Mouse (Mus musculus): ENCODE data around the gene Ctsa. TPM values are rescaled to one million over a fixed set of nuclear protein-coding genes. Genes with fewer than 3 reads are reported as not detected.
"Not testable (repeated sequence)": the region's sequence is repeated elsewhere in the genome, so short reads cannot be mapped to it uniquely, and the experiment has no call there.

Gene Ctsa
- polyA plus RNA-seq, 1 experiment from 2014 or later: 418 TPM

DNA sequence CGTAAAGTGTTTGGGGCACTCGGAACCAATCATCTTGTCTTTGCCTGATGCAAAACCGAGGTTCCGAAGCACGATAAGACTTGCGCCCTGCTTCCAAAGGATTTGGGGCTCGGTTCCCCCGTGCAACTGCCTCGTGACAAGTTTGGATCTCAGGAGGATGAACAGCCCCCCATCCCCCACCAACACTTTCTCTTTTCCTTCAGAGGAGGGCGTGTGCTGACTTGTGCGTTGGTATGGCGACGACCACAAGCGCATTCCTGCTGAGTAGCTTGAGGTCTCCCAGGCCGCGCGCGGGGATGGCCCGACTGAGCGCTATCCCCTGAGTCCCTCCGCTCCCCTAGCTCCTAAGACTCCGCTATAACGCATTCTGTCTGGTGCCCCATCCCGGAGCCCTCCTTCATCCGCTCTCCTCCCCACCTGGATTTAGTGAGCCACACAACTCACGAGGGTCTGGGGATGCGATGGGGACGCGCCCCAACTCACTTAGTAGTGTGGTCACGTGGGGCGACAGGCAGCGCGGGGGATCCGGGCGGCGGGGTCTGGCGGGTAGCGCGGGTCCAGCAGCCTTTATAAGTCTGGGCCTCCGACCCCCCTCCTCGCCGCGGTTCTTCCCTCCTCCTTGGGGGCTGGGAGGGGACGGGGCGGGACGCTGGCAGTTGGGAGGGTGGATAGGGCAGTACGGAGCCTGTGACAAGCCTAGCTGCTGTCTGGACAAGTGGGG lies 24.6 kb downstream of the Ctsa start, which contains the start of gene Pltp:
Pltp (minus strand) TSS at position 611 of the 721 bp plus-strand sequence.
- peaks cover 34% of the 10 kb centered on the region for H3K4me1 ChIP-seq (ENCODE audit: control insufficient read depth, insufficient read depth, low read length)
- no peak within 1 kb of the TSS; the same call in 1 of the 2 replicates for H3K27ac ChIP-seq (ENCODE audit: low read length)
- peak within 1 kb of the TSS; percentile 96 for H3K4me2 ChIP-seq (ENCODE audit: low read depth, low read length)
- peak within 1 kb of the TSS; percentile 57 for H3K4me3 ChIP-seq (ENCODE audit: low read length)
- H3K36me3 ChIP-seq (ENCODE audit: control insufficient read depth, insufficient read depth, low read length): no peaks in the 10 kb centered on the region
- H3K9ac ChIP-seq (ENCODE audit: low read depth, low read length): peak within 1 kb of the TSS; percentile 72
- no peaks in the 10 kb centered on the region for H3K9me3 ChIP-seq (ENCODE audit: control insufficient read depth, low read length)
- H3K27me3 ChIP-seq (replicated peaks; ENCODE audit: control insufficient read depth, insufficient read depth, low read length): peaks cover 17% of the 10 kb centered on the region
- WGBS: under 1% methylated on average over 46 of the region's 47 CpGs
- ATAC-seq: peak; percentile 38; the same call in 1 of the 2 replicates

DNA sequence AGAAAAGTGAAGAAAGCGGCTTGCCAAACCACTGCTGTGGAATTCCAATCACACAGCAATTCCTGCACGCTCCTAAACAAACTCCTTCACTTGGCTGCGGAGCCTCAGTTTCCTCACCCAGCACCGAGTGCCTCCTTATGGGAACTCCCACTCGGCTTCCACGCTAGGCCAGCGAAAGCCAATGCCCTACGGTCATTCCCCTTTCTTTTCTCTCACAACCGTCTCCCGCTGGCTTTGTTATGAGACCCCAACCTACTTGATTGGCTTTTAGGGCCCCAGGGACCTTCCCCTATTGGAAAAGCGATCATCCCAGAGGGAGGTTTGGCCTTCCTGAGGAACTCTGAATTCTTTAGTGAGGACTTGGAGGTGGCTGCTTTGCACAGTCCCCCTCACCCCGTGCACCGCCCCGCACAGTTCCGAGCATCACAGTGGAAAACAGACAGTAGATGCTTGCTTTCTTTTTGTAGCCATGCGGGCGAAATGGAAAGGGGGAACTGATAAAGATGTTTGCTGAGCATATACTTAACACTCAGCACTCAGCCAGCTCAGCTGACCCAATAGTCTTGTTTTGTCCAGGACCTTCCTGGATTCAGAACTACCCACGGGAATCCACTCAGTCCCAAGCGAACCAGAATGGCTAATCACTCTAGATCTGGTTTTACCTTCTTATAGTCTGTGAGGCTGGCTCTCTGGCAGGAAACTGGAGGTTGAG lies 25.3 kb downstream of the Ctsa start:
- WGBS: 13% methylated on average over 19 of the region's 19 CpGs
- H3K27me3 ChIP-seq (replicated peaks; ENCODE audit: control insufficient read depth, insufficient read depth, low read length): peaks cover 17% of the 10 kb centered on the region
- H3K4me1 ChIP-seq (ENCODE audit: control insufficient read depth, insufficient read depth, low read length): peaks cover 38% of the 10 kb centered on the region
- H3K4me2 ChIP-seq (ENCODE audit: low read depth, low read length): peak overlapping the region; percentile 96
- H3K9ac ChIP-seq (ENCODE audit: low read depth, low read length): peak overlapping the region; percentile 72
- peak overlapping the region; percentile 57 for H3K4me3 ChIP-seq (ENCODE audit: low read length)
- H3K9me3 ChIP-seq (ENCODE audit: control insufficient read depth, low read length): no peaks in the 10 kb centered on the region
- ATAC-seq: no peak
- H3K36me3 ChIP-seq (ENCODE audit: control insufficient read depth, insufficient read depth, low read length): no peaks in the 10 kb centered on the region
- H3K27ac ChIP-seq (ENCODE audit: low read length): no peak overlapping the region

DNA sequence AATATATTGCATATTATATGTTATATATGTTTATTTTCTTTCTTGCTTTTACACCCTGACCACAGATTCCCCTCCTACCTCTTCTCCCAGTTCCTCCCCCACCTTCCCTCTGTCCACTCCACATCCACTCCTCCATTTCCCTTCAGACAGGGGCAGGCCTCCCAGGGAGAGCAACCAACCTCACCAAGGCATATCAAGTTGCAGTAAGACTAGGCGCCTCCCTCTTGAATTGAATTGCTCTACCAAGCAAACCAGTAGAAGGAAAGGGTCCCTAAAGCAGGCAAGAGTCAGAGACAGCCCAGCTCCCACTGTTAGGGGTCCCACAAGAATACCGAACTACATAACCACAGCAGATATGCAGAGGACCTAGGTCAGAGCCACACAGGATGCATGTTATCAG lies 26.5 kb downstream of the Ctsa start:
- no peak for ATAC-seq

DNA sequence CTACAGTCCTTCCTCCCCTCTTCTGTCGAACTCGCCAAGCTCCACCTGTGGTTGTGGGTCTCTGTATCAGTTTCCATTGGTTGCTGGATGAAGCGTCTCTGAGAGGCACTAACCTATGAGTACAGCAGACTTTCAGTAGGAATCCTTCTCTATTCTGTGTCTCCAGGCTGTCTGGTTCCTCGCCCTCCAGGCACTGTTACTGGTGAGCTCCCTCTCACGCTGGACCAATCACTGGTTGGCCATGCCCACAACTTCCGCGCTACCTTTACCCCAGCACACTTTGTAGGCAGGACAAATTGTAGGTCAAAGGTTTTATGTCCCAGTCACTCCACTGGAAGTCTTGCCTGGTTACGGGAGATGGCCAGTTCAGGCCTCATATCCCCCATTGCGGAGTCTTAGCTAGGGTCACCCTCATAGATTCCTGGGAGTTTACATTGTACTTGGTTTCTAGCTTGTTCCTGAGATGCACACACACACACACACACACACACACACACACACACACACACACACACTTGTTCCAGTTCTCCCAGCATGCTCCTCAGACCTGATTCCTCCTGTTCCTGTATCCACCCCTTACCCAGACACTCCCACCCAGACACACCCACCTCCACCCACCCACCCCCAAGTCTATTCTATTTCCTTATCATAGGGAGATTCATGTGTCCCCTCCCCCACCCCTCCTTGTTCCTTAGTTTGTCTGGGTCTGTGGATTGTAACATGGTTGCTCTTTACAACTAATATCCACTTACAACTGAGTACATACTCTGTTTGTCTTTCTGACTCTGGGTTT lies 27.2 kb downstream of the Ctsa start:
- H3K27me3 ChIP-seq (replicated peaks; ENCODE audit: control insufficient read depth, insufficient read depth, low read length): peaks cover 16% of the 10 kb centered on the region

More for the DNA sequence above, 26.5 kb downstream of the Ctsa start:
- Histone ChIP-seq H3K9ac (ENCODE audit: low read depth, low read length) (peak overlapping the region; percentile 24; the same call in 1 of the 2 replicates), H3K9me3 (ENCODE audit: control insufficient read depth, low read length) (no peaks in the 10 kb centered on the region), H3K27me3 (replicated peaks; ENCODE audit: control insufficient read depth, insufficient read depth, low read length) (peaks cover 17% of the 10 kb centered on the region), H3K4me2 (ENCODE audit: low read depth, low read length) (no peak overlapping the region), H3K27ac (ENCODE audit: low read length) (peak overlapping the region; percentile 37), H3K36me3 (ENCODE audit: control insufficient read depth, insufficient read depth, low read length) (no peaks in the 10 kb centered on the region), H3K4me1 (ENCODE audit: control insufficient read depth, insufficient read depth, low read length) (peaks cover 38% of the 10 kb centered on the region), H3K4me3 (ENCODE audit: low read length) (no peak overlapping the region)
- 58% methylated on average over 2 of the region's 2 CpGs for WGBS

DNA sequence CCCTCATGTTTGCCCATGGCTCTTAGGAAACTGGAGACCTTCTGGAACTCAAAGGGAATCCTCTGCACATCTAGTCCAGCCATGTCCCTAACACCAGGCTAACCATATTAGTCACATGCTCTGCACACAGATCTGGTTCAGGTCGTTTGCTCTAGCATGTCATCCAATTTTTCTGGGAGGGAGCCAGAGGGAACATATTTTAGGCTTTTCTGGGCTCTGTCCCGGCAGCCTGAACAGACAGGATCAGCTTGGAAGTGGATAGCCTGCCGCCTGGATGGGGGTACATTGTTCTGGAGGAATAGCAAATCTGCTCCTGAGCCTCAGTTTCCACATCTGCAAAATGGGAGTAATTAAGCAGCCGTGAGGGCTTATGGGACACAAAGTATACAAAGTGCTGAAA lies 28.4 kb downstream of the Ctsa start:
- H3K27ac ChIP-seq (ENCODE audit: low read length): no peak overlapping the region
- no peak overlapping the region for H3K4me3 ChIP-seq (ENCODE audit: low read length)
- H3K9me3 ChIP-seq (ENCODE audit: control insufficient read depth, low read length): no peaks in the 10 kb centered on the region
- H3K36me3 ChIP-seq (ENCODE audit: control insufficient read depth, insufficient read depth, low read length): no peaks in the 10 kb centered on the region
- peaks cover 35% of the 10 kb centered on the region for H3K4me1 ChIP-seq (ENCODE audit: control insufficient read depth, insufficient read depth, low read length)
- H3K27me3 ChIP-seq (replicated peaks; ENCODE audit: control insufficient read depth, insufficient read depth, low read length): peaks cover 14% of the 10 kb centered on the region
- H3K9ac ChIP-seq (ENCODE audit: low read depth, low read length): no peak overlapping the region
- H3K4me2 ChIP-seq (ENCODE audit: low read depth, low read length): no peak overlapping the region
- no peak for ATAC-seq
- WGBS: 65% methylated on average over 4 of the region's 4 CpGs

More for the DNA sequence above, 27.2 kb downstream of the Ctsa start:
- no peak overlapping the region for H3K4me3 ChIP-seq (ENCODE audit: low read length)
- H3K4me2 ChIP-seq (ENCODE audit: low read depth, low read length): no peak overlapping the region
- peaks cover 37% of the 10 kb centered on the region for H3K4me1 ChIP-seq (ENCODE audit: control insufficient read depth, insufficient read depth, low read length)
- peak overlapping the region; percentile 24; the same call in 1 of the 2 replicates for H3K9ac ChIP-seq (ENCODE audit: low read depth, low read length)
- no peaks in the 10 kb centered on the region for H3K9me3 ChIP-seq (ENCODE audit: control insufficient read depth, low read length)
- peak; percentile 78 for ATAC-seq
- H3K36me3 ChIP-seq (ENCODE audit: control insufficient read depth, insufficient read depth, low read length): no peaks in the 10 kb centered on the region
- peak overlapping the region; percentile 37 for H3K27ac ChIP-seq (ENCODE audit: low read length)
- 58% methylated on average over 9 of the region's 9 CpGs for WGBS

DNA sequence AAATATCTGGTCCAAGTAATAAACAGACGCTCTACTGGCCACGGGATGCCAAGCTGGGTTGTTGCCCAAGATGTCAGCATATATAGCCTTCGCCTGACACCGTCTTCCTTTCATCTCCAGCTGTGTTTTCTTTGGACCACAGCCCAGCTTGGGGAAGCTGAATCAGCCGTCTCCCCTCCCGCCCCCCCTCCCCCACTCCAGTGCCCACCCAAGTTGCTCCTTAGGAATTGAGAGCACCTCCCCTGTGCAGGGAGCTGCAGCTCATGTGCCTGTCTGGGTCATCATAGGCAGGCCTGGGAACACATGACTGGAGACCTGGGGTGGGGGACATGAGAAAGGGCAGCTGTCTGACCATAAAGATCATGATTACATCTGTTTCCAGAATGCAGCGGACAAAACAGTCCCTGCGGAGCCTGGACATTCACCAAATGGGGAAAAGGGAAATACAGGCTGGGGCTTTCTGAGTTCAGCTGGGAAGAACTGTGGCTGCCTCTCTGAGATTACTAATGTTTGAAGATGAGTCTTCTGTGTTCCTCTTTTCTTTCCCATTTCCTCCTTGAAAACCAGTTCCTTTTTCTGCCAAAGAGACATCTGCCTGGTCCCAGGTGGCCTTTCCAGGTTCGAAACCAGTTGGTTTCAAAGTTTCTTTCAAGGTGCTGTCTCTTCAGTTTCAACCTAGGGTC lies 29.6 kb downstream of the Ctsa start:
- WGBS: 32% methylated on average over 9 of the region's 9 CpGs
- peak; percentile 65 for ATAC-seq
- Histone ChIP-seq H3K9ac (ENCODE audit: low read depth, low read length) (no peak overlapping the region), H3K4me2 (ENCODE audit: low read depth, low read length) (no peak overlapping the region), H3K4me3 (ENCODE audit: low read length) (no peak overlapping the region), H3K27ac (ENCODE audit: low read length) (peak overlapping the region; percentile 89), H3K9me3 (ENCODE audit: control insufficient read depth, low read length) (no peaks in the 10 kb centered on the region), H3K36me3 (ENCODE audit: control insufficient read depth, insufficient read depth, low read length) (no peaks in the 10 kb centered on the region), H3K27me3 (replicated peaks; ENCODE audit: control insufficient read depth, insufficient read depth, low read length) (peaks cover 3% of the 10 kb centered on the region), H3K4me1 (ENCODE audit: control insufficient read depth, insufficient read depth, low read length) (peaks cover 36% of the 10 kb centered on the region)

DNA sequence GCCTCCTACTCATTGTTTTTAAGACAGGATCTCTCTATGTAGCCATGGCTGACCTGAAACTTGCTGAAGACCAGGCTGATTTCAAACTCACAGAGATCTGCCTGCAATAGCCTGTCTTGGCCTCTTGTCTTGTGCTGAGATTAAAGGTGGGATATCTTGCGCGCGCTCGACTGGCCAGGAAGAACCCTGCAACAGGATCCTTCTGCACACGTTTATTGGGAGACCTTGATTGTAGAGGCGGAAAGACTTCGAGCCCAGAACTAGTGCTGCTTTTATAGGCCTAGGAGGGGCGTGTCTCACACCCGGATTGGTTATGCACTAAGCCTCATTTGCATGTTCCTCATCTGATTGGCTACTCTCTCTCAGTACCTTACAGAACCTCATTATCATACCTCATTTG lies 30.7 kb downstream of the Ctsa start:
- not testable (repeated sequence) for H3K4me3 ChIP-seq (ENCODE audit: low read length); H3K9me3 ChIP-seq (ENCODE audit: control insufficient read depth, low read length); ATAC-seq; H3K4me2 ChIP-seq (ENCODE audit: low read depth, low read length); H3K27ac ChIP-seq (ENCODE audit: low read length); H3K36me3 ChIP-seq (ENCODE audit: control insufficient read depth, insufficient read depth, low read length); H3K9ac ChIP-seq (ENCODE audit: low read depth, low read length); H3K27me3 ChIP-seq (replicated peaks; ENCODE audit: control insufficient read depth, insufficient read depth, low read length)
- 90% methylated on average over 7 of the region's 9 CpGs for WGBS
- peaks cover 30% of the 10 kb centered on the region for H3K4me1 ChIP-seq (ENCODE audit: control insufficient read depth, insufficient read depth, low read length)

DNA sequence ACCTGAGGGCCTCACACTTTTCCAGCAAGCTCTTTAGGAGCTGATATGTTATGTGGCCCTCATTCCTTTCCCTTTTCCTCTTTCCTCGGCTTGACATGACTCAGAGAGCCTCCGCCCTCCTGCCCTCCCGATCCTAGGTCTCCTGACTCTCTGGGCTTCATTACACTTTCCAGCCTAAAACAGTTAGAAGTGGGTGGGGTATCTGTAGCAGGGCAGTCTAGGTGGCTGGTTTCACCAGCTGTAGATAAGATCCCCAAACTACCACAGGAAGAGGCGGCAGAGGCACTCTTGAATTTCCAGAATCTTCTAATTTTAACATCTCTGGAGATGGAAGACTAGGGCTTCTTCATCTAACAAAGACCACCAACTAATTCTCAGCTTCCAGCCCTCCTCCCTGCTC lies 31.9 kb downstream of the Ctsa start:
- H3K9ac ChIP-seq (ENCODE audit: low read depth, low read length): no peak overlapping the region
- peaks cover 24% of the 10 kb centered on the region for H3K4me1 ChIP-seq (ENCODE audit: control insufficient read depth, insufficient read depth, low read length)
- no peak overlapping the region for H3K4me2 ChIP-seq (ENCODE audit: low read depth, low read length)
- H3K27ac ChIP-seq (ENCODE audit: low read length): no peak overlapping the region
- no peaks in the 10 kb centered on the region for H3K36me3 ChIP-seq (ENCODE audit: control insufficient read depth, insufficient read depth, low read length)
- H3K9me3 ChIP-seq (ENCODE audit: control insufficient read depth, low read length): no peaks in the 10 kb centered on the region
- ATAC-seq: no peak
- WGBS: 69% methylated on average over 4 of the region's 4 CpGs
- H3K27me3 ChIP-seq (replicated peaks; ENCODE audit: control insufficient read depth, insufficient read depth, low read length): no peaks in the 10 kb centered on the region
- H3K4me3 ChIP-seq (ENCODE audit: low read length): no peak overlapping the region

All from intestine, embryonic 16.5 days (tissue).